Mouse (Mus musculus): ENCODE results near the gene Hist1h2bf. TPM values are rescaled to one million over a fixed set of nuclear protein-coding genes. Genes with fewer than 3 reads are reported as not detected.
"Not testable (repeated sequence)": the region's sequence is repeated elsewhere in the genome, so short reads cannot be mapped to it uniquely, and the experiment has no call there.

The Hist1h2bf gene
- polyA plus RNA-seq, 1 experiment from 2014 or later = 1.6 TPM

DNA sequence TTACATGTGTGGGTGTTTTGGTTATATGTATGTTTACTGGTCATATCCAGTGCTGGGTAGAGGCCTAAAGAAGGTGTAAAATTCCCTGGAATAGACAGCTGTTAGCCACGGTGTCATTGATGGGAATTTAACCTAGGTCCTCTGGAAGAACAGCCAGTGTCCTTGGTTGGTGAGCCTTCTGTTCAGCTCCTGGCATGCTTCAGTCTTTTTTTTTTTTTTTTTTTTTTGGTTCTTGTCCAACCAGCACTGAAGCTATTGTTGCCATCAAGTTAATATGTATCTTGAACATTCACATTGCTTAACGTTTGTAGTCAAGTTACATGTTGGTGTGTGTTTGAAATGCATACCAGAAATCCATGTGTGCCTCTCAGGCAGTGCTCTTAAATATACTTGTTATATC lies 9.5 kb downstream of the Hist1h2bf start:
- no peaks in the 10 kb centered on the region for H3K27me3 ChIP-seq (replicated peaks)
- H3K27ac ChIP-seq (replicated peaks) = no peak overlapping the region
- H3K9ac ChIP-seq = no peak overlapping the region
- H3K9me3 ChIP-seq = no peaks in the 10 kb centered on the region
- no peak for ATAC-seq (ENCODE audit: extremely low read depth, insufficient number of reproducible peaks, low FRiP score, low TSS enrichment)
- no peak overlapping the region for H3K4me2 ChIP-seq
- WGBS = 82% methylated on average over 2 of the region's 2 CpGs
- H3K4me3 ChIP-seq = no peak overlapping the region
- H3K36me3 ChIP-seq = no peaks in the 10 kb centered on the region
- H3K4me1 ChIP-seq = peaks cover 4% of the 10 kb centered on the region; the same call in 1 of the 2 replicates

DNA sequence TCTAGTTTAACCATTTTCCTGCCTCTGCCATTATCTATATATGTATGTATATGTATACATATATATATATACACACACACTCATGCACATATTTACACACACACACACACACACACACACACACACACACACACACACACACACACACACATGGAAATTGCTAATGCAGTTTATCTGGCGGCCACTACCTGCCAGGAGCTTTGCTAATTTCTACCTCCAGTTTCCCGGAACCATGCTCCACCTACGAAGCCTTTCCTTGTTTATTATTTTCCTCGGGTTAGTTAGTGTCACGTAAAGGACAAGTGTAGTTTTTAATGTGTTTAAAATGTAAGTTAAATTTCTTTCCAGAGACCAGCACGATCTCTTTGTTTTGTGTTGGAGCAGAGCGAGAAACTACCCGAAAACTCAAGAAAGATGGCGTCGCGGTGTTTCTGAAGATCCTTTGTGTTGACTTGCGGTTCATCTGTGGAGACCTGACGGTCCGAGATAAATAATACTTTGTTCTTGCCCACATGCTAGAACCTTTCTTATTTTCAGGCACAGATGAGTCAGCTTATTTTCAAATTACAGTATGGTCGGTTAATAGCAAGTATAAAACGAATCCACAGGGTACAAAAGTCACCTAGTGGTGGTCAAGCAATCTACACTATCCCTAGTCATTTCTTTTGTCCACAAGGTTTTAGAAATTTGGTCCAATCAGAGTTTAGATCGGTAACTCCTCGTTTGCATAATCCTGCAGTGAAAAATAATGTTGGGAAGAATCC lies 11.1 kb downstream of the Hist1h2bf start:
- H3K4me1 ChIP-seq = peaks cover 3% of the 10 kb centered on the region; the same call in 1 of the 2 replicates
- no peaks in the 10 kb centered on the region for H3K36me3 ChIP-seq
- no peaks in the 10 kb centered on the region for H3K9me3 ChIP-seq
- H3K27me3 ChIP-seq (replicated peaks) = no peaks in the 10 kb centered on the region
- H3K4me3 ChIP-seq = peak overlapping the region; percentile 53
- 3% methylated on average over 18 of the region's 18 CpGs for WGBS
- peak overlapping the region; percentile 78 for H3K4me2 ChIP-seq
- ATAC-seq (ENCODE audit: extremely low read depth, insufficient number of reproducible peaks, low FRiP score, low TSS enrichment) = no peak
- H3K9ac ChIP-seq = peak overlapping the region; percentile 77
- H3K27ac ChIP-seq (replicated peaks) = peak overlapping the region; percentile 94

DNA sequence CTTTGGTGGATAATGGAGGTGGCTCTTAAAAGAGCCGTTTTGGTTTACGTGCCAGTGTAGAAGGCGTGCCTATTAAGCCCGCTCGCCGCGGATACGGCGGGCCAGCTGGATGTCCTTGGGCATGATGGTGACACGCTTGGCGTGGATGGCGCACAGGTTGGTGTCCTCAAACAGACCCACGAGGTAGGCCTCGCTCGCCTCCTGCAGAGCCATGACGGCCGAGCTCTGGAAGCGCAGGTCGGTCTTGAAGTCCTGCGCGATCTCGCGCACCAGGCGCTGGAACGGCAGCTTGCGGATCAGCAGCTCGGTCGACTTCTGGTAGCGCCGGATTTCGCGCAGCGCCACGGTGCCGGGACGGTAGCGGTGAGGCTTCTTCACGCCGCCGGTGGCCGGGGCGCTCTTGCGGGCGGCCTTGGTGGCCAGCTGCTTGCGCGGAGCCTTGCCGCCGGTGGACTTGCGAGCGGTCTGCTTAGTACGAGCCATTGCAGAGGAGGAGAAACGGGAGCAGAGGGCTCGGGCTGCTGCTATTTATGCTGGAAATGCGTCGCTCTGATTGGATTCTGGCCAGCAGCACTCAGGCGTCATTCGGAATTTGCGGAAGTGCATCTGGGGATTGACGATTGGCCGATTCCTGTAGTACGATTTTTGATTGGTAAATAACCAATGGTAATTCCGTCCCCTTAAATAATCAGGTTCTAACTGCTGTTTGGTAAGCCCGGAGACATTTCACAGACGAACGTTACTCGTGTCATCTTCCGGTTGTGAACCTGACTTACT lies 11.9 kb downstream of the Hist1h2bf start, which contains the start of gene Hist1h3e:
Gene Hist1h3e (minus strand): TSS at position 487 of the 777 bp plus-strand sequence.
- H3K36me3 ChIP-seq; H3K27me3 ChIP-seq (replicated peaks); H3K9me3 ChIP-seq; H3K4me1 ChIP-seq: not testable (repeated sequence)
- Histone ChIP-seq H3K4me3 (peak within 1 kb of the TSS; percentile 53), H3K27ac (replicated peaks) (peak within 1 kb of the TSS; percentile 94), H3K4me2 (peak within 1 kb of the TSS; percentile 78), H3K9ac (peak within 1 kb of the TSS; percentile 80)
- under 1% methylated on average over 55 of the region's 67 CpGs for WGBS
- ATAC-seq (ENCODE audit: extremely low read depth, insufficient number of reproducible peaks, low FRiP score, low TSS enrichment) = peak; percentile 77; the same call in 1 of the 2 replicates

DNA sequence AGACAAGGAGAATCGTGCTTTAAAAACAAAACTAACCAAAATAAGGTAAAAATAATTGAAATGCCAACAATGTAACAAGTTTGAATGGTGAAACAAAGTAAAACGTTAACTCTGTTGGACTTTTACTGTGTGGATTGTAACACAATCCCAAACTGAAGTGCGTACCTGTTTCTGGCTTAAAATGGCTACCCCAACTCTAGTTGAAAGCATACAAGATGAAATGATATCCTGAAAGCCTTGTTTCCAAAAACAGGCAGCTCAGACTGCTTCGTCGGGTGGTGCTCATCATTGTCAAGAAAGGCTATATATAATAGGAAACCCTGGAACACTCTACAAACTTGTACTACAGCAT lies 12.5 kb downstream of the Hist1h2bf start:
- peak overlapping the region; percentile 53 for H3K4me3 ChIP-seq
- peak overlapping the region; percentile 80 for H3K9ac ChIP-seq
- H3K4me2 ChIP-seq = peak overlapping the region; percentile 78
- not testable (repeated sequence) for H3K27me3 ChIP-seq (replicated peaks); H3K4me1 ChIP-seq; ATAC-seq (ENCODE audit: extremely low read depth, insufficient number of reproducible peaks, low FRiP score, low TSS enrichment); H3K36me3 ChIP-seq; H3K9me3 ChIP-seq
- H3K27ac ChIP-seq (replicated peaks) = peak overlapping the region; percentile 94
- 0% methylated on average over 2 of the region's 5 CpGs for WGBS

DNA sequence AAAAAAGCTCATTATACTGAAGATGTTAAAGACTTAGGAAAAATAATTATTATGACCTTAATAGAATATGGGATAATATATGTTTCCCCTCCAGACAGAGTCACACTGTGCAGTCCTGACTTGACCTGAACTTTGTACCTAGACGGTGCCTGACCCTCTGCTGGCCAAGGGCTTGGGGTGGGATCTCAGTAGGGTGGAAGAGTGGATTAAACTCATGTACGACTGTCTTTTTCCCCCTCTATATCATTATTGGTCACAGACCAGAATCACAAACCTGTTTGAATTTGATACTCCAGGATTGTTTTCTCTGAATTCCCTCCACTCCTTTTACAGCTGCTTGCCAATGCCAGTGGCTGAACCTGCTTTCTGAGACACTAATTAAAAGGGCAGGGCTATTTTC lies 13.3 kb downstream of the Hist1h2bf start:
- not testable (repeated sequence) for H3K9ac ChIP-seq; H3K9me3 ChIP-seq; H3K4me3 ChIP-seq; H3K27me3 ChIP-seq (replicated peaks); ATAC-seq (ENCODE audit: extremely low read depth, insufficient number of reproducible peaks, low FRiP score, low TSS enrichment); H3K36me3 ChIP-seq; H3K4me1 ChIP-seq
- H3K27ac ChIP-seq (replicated peaks) = peak overlapping the region; percentile 42; the same call in 1 of the 2 replicates
- peak overlapping the region; percentile 42 for H3K4me2 ChIP-seq
- WGBS = 26% methylated on average over 2 of the region's 2 CpGs

DNA sequence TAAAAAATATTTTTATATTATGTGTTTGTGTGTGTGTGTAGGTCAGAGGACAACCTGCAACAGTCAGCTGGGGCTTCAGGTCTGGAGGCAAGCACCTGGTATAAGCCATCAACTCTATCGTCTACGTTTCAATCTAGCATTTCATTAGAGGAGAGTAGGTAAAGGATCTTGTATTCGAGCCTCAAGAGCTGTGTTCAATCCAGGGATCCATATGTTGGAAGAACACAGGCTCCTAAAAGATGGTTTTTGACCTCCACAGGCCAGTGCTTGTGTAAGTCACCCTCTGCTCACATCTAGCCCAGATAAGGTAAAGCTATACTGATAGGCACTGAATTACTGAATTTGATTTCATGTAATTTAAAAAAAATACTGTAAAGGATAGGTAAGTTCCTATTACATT lies 17.1 kb downstream of the Hist1h2bf start:
- no peaks in the 10 kb centered on the region for H3K27me3 ChIP-seq (replicated peaks)
- H3K4me1 ChIP-seq = peaks cover 24% of the 10 kb centered on the region
- no peaks in the 10 kb centered on the region for H3K9me3 ChIP-seq
- H3K4me3 ChIP-seq = no peak overlapping the region
- H3K27ac ChIP-seq (replicated peaks) = peak overlapping the region; percentile 59
- 55% methylated on average over 3 of the region's 3 CpGs for WGBS
- peak overlapping the region; percentile 99 for H3K4me2 ChIP-seq
- peak overlapping the region; percentile 45; the same call in 1 of the 2 replicates for H3K9ac ChIP-seq
- no peaks in the 10 kb centered on the region for H3K36me3 ChIP-seq
- ATAC-seq (ENCODE audit: extremely low read depth, insufficient number of reproducible peaks, low FRiP score, low TSS enrichment) = no peak

DNA sequence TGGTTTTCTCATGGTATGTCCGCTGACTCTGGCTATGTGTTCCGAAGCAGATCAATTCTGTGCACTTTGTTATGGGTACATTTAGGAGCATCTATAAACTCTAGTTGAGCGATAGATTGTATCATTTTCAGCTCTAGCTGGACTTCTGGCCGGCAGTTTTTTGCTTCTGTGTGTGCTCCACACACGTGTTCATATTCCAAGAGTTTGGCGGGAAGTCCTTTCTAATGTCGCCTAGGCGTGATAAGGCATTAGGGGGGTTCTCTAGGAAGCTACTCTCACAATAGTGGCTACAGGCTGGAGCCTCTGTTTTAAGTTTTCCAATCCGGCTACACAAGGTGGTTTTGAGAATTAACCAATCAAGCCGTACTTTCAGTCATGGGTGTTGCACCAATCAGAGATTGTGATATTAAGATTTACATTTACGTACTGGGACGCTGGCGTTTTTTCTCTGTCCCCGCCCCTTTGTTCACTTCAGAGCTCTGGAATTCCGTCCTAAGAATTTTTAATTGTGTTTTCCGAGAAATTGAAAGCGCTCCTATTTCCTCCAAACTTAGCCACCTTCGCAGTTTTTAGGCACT lies 18.1 kb downstream of the Hist1h2bf start:
- under 1% methylated on average over 18 of the region's 18 CpGs for WGBS
- Histone ChIP-seq H3K4me2 (peak overlapping the region; percentile 99), H3K27me3 (replicated peaks) (no peaks in the 10 kb centered on the region), H3K36me3 (no peaks in the 10 kb centered on the region), H3K4me1 (peaks cover 26% of the 10 kb centered on the region), H3K27ac (replicated peaks) (peak overlapping the region; percentile 98), H3K9ac (peak overlapping the region; percentile 96), H3K4me3 (peak overlapping the region; percentile 69), H3K9me3 (no peaks in the 10 kb centered on the region)
- ATAC-seq (ENCODE audit: extremely low read depth, insufficient number of reproducible peaks, low FRiP score, low TSS enrichment) = peak; percentile 66

DNA sequence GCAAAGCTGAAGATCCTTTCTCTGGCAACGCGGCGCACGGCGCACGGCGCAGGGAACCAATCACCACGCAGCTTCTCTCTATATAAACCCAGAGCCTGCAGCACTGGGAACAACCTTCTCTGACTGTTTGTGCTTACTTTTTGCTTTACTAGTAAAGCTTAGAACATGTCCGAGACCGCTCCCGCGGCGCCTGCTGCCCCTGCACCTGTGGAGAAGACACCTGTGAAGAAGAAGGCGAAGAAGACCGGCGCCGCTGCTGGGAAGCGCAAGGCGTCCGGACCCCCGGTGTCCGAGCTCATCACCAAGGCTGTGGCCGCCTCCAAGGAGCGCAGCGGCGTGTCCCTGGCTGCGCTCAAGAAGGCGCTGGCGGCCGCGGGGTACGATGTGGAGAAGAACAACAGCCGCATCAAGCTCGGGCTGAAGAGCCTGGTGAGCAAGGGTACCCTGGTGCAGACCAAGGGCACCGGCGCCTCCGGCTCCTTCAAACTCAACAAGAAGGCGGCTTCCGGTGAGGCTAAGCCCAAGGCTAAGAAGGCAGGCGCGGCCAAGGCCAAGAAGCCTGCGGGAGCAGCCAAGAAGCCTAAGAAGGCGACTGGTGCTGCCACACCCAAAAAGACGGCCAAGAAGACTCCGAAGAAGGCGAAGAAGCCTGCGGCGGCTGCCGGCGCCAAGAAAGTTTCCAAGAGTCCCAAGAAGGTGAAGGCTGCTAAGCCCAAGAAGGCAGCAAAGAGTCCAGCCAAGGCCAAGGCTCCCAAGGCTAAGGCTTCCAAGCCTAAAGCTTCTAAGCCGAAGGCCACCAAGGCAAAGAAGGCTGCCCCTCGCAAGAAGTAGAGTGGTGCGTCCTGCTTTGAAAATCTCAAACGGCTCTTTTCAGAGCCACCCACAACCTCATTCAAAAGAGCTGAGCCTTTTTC lies 18.8 kb downstream of the Hist1h2bf start:
- Histone ChIP-seq H3K27ac (replicated peaks) (peak overlapping the region; percentile 98), H3K4me2 (peak overlapping the region; percentile 99), H3K4me1 (peaks cover 29% of the 10 kb centered on the region), H3K36me3 (no peaks in the 10 kb centered on the region), H3K9me3 (no peaks in the 10 kb centered on the region), H3K9ac (peak overlapping the region; percentile 96), H3K27me3 (replicated peaks) (no peaks in the 10 kb centered on the region), H3K4me3 (peak overlapping the region; percentile 69)
- WGBS = under 1% methylated on average over 54 of the region's 54 CpGs
- peak; percentile 73 for ATAC-seq (ENCODE audit: extremely low read depth, insufficient number of reproducible peaks, low FRiP score, low TSS enrichment)

DNA sequence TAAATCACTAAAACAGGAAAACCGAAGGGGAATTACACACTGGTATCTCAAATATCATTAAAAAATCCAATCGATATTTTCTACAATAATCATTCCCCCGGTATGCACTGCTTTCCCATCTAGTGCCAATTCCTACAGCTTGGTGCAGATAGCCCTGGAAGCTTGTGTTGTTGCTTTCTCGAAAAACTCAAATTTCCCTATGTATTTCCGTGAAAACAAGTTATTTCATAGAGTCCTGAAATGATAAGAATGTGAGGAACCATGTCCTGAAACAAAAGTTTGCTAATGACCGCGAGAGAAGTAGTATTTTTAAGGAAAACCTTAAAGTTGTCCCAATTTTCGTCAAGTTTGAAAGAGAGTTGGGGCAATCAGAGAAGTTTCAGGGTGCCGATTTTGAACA lies 19.6 kb downstream of the Hist1h2bf start:
- 19% methylated on average over 9 of the region's 9 CpGs for WGBS
- H3K9me3 ChIP-seq = no peaks in the 10 kb centered on the region

DNA sequence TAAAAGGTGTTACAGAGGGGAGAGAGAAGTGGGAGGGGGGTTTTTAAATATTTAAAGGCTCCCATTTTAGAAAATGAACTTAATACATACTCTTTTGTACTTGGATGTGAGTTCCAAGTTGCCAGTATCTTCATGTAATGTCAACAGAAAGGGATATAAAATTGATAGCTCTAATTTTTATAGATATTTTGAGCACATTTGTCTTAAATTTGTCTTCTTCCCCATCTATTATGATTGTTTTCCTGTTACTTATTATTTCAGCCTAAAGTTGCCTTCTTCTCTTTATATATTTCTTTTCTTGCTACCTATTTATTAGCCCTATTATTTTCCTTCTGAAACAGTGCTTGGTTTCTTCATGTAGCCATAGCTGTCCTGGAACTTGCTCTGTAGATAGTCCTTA lies 21.0 kb downstream of the Hist1h2bf start, which contains the start of gene Hist1h1d:
Gene Hist1h1d (plus strand): TSS at position 301 of the 400 bp plus-strand sequence.
- Histone ChIP-seq H3K9me3 (no peaks in the 10 kb centered on the region), H3K4me2 (peak within 1 kb of the TSS; percentile 99), H3K4me3 (no peak within 1 kb of the TSS; the same call in 1 of the 2 replicates), H3K27ac (replicated peaks) (peak within 1 kb of the TSS; percentile 98), H3K36me3 (no peaks in the 10 kb centered on the region), H3K9ac (peak within 1 kb of the TSS; percentile 96), H3K27me3 (replicated peaks) (no peaks in the 10 kb centered on the region), H3K4me1 (peaks cover 29% of the 10 kb centered on the region)
- no peak for ATAC-seq (ENCODE audit: extremely low read depth, insufficient number of reproducible peaks, low FRiP score, low TSS enrichment)

More for the DNA sequence above, 19.6 kb downstream of the Hist1h2bf start:
- Histone ChIP-seq H3K27me3 (replicated peaks) (no peaks in the 10 kb centered on the region), H3K36me3 (no peaks in the 10 kb centered on the region), H3K4me3 (peak overlapping the region; percentile 69), H3K4me2 (peak overlapping the region; percentile 99), H3K9ac (peak overlapping the region; percentile 96), H3K27ac (replicated peaks) (peak overlapping the region; percentile 98), H3K4me1 (peaks cover 29% of the 10 kb centered on the region)
- ATAC-seq (ENCODE audit: extremely low read depth, insufficient number of reproducible peaks, low FRiP score, low TSS enrichment) = no peak

All from heart, embryonic 13.5 days (tissue).